Mouse (Mus musculus): ENCODE measurements at regions not wholly inside any gene's neighbourhood (a gene's known extent, or its start where the extent isn't known, plus 50 kb on each side); places are given as distances from the start of the nearest gene placed in this dataset.

DNA sequence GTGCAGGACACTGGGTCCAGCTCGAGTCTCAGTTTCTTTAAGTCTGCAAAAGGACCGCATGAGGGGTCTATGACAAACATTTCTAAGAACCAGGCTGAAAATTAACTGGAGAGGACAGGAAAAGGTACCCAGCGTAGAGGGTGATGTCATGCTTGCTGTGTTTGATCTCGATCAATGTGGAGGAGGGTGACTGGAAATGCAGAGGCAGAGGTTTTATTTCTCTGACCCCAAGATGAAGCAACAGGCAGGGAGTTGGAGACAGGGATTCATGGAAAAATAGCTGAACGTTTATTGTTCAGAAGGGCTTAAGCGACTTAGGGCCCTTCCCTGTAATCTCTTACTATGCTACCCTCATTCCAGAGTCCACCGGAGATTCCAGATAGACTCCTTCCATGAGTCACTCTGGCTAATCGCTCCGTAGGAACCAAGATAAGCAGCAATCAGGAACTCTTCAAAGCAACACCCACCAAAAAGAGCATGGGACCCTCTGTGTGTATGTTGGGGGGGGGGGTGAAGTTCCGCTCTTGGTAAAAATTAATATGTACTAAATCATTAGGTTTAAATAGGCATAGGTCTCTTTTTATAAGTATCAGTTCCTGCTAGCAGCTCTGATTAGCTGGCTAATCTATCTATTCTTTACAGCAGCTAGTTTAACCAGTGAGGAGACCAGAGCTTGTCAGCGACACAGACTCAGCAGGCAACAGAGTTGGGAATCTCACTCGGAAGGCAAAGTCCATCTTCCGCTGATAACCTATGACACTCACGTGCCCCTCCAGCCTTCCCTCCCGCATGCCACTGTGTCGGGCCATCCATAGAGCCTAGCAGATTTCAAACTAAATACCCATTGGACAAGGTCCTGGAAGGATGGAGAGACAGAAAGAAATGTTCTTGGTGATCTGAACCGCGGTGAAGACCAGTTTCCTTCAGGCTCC is 146.3 kb downstream of the Maf start:
- Histone ChIP-seq H3K36me3 (ENCODE audit: control insufficient read depth, insufficient read depth, low read length) (no peaks in the 10 kb centered on the region), H3K4me3 (ENCODE audit: low read depth, low read length) (no peak overlapping the region), H3K27me3 (replicated peaks; ENCODE audit: control insufficient read depth, insufficient read depth, low read length) (no peaks in the 10 kb centered on the region), H3K9me3 (ENCODE audit: control insufficient read depth, low read length) (no peaks in the 10 kb centered on the region), H3K4me1 (replicated peaks; ENCODE audit: control insufficient read depth, insufficient read depth, low read length) (peaks cover 6% of the 10 kb centered on the region; the same call in 1 of the 2 replicates), H3K27ac (ENCODE audit: low read depth, low read length) (peak overlapping the region; percentile 30; the same call in 1 of the 2 replicates), H3K9ac (ENCODE audit: low read depth, low read length) (no peak overlapping the region), H3K4me2 (0 out of 2 replicates have a peak overlapping the region, but pooled peaks have one; percentile 21)
- ATAC-seq (replicated peaks; ENCODE audit: low FRiP score) (peak; percentile 72), DNase-seq (ENCODE audit: low spot score) (no peak)
- WGBS = 34% methylated on average over 18 of the region's 18 CpGs

DNA sequence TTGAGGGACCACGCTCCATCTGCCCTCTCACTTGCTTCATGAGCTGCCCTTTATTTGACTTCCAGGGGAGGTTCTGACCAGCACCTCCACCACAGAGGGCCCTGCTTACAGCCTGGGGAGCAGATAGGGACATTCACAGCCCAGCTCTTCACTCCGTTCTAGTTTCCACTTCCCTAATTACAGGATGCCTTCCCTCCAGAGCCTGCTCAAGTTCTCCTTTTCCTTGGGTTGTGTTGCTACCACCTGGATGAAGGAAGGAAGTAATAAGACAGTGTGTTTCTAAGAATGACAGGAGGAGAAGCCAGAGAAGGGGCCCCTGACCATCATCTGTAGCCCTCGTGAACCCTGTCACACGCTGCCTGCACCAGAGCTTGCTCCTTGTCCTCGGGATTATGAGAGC is 152.1 kb downstream of the Maf start:
- WGBS = 43% methylated on average over 5 of the region's 5 CpGs
- no peak for ATAC-seq (replicated peaks; ENCODE audit: low FRiP score)

DNA sequence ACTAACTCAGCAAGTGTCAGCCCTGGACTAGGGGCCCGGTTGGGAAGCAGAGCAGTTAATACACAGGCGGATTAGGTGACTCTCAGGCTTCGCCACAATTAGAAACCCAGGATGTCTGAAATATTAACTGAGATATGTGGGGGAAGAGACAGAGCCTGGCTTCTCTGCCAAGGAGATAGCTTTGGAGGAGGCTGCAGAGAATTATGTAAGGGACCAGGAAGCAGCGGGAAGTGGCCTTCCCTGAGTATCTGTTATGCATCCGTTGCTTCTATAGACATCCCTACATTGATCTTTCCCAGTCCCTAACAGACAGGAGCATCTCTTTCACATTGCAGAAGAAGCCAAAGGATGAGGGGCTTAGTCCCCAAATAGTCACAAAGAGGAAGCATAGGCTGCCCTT is 153.4 kb downstream of the Maf start:
- Histone ChIP-seq H3K4me1 (replicated peaks; ENCODE audit: control insufficient read depth, insufficient read depth, low read length) (no peaks in the 10 kb centered on the region), H3K4me2 (no peak overlapping the region), H3K27me3 (replicated peaks; ENCODE audit: control insufficient read depth, insufficient read depth, low read length) (no peaks in the 10 kb centered on the region), H3K27ac (ENCODE audit: low read depth, low read length) (no peak overlapping the region), H3K36me3 (ENCODE audit: control insufficient read depth, insufficient read depth, low read length) (no peaks in the 10 kb centered on the region), H3K9me3 (ENCODE audit: control insufficient read depth, low read length) (no peaks in the 10 kb centered on the region), H3K9ac (ENCODE audit: low read depth, low read length) (no peak overlapping the region), H3K4me3 (ENCODE audit: low read depth, low read length) (no peak overlapping the region)
- WGBS = 73% methylated on average over 5 of the region's 5 CpGs
- DNase-seq (ENCODE audit: low spot score) = no peak
- no peak for ATAC-seq (replicated peaks; ENCODE audit: low FRiP score)

More for the DNA sequence above, 152.1 kb downstream of the Maf start:
- Histone ChIP-seq H3K27ac (ENCODE audit: low read depth, low read length) (no peak overlapping the region), H3K4me1 (replicated peaks; ENCODE audit: control insufficient read depth, insufficient read depth, low read length) (no peaks in the 10 kb centered on the region), H3K9me3 (ENCODE audit: control insufficient read depth, low read length) (no peaks in the 10 kb centered on the region), H3K4me3 (ENCODE audit: low read depth, low read length) (no peak overlapping the region), H3K27me3 (replicated peaks; ENCODE audit: control insufficient read depth, insufficient read depth, low read length) (no peaks in the 10 kb centered on the region), H3K9ac (ENCODE audit: low read depth, low read length) (no peak overlapping the region), H3K36me3 (ENCODE audit: control insufficient read depth, insufficient read depth, low read length) (no peaks in the 10 kb centered on the region), H3K4me2 (no peak overlapping the region)
- no peak for DNase-seq (ENCODE audit: low spot score)

DNA sequence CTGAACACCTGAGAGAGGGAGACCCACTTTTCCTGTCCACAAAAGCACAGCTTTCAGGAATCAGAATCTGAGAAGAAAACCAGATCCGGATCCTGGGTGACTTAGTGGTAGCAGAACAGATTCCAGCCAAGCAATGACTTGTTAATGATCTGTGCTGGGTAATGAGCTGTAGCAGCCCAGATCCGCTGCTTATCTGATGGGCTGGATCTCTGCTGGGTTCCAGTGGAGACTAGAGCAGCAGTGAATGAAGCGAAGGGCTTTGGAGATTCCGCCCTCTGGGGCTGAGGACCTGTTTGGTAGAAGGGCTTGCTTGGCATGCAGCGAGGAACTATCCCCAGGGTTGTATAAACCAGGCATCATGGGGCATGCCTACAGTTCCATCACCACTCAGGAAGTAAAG is 156.3 kb downstream of the Maf start:
- H3K27ac ChIP-seq (ENCODE audit: low read depth, low read length) = no peak overlapping the region
- H3K36me3 ChIP-seq (ENCODE audit: control insufficient read depth, insufficient read depth, low read length) = no peaks in the 10 kb centered on the region
- H3K4me1 ChIP-seq (replicated peaks; ENCODE audit: control insufficient read depth, insufficient read depth, low read length) = no peaks in the 10 kb centered on the region
- no peak overlapping the region for H3K9ac ChIP-seq (ENCODE audit: low read depth, low read length)
- H3K27me3 ChIP-seq (replicated peaks; ENCODE audit: control insufficient read depth, insufficient read depth, low read length) = no peaks in the 10 kb centered on the region
- WGBS = 75% methylated on average over 5 of the region's 5 CpGs
- H3K4me2 ChIP-seq = no peak overlapping the region
- DNase-seq (ENCODE audit: low spot score) (no peak), ATAC-seq (replicated peaks; ENCODE audit: low FRiP score) (no peak)
- H3K9me3 ChIP-seq (ENCODE audit: control insufficient read depth, low read length) = no peaks in the 10 kb centered on the region
- H3K4me3 ChIP-seq (ENCODE audit: low read depth, low read length) = no peak overlapping the region

DNA sequence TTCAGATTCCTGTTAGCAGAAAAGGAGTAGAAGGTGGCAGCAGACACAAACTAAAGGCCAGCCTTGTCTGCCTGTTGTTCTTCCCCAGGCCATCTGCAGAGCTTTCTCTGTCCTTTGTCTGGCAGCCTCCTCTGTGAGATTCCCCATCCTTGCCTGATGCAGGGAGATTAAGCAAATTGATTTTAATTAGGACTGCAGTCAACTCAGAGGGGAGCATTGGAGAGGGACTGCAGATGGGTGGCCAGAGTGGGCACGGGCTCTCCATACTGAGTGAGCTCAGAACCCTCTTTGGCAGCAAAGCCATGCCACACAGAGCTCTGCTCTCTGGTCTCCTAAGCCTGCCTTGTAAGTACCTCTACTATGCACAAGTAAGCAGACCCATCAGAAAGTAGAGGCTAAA is 158.5 kb downstream of the Maf start:
- H3K4me1 ChIP-seq (replicated peaks; ENCODE audit: control insufficient read depth, insufficient read depth, low read length) = no peaks in the 10 kb centered on the region
- no peak overlapping the region for H3K4me3 ChIP-seq (ENCODE audit: low read depth, low read length)
- H3K27ac ChIP-seq (ENCODE audit: low read depth, low read length) = no peak overlapping the region
- no peaks in the 10 kb centered on the region for H3K27me3 ChIP-seq (replicated peaks; ENCODE audit: control insufficient read depth, insufficient read depth, low read length)
- no peaks in the 10 kb centered on the region for H3K9me3 ChIP-seq (ENCODE audit: control insufficient read depth, low read length)
- H3K4me2 ChIP-seq = no peak overlapping the region
- H3K9ac ChIP-seq (ENCODE audit: low read depth, low read length) = no peak overlapping the region
- no peak for DNase-seq (ENCODE audit: low spot score)
- H3K36me3 ChIP-seq (ENCODE audit: control insufficient read depth, insufficient read depth, low read length) = no peaks in the 10 kb centered on the region
- 79% methylated on average over 1 of the region's 1 CpGs for WGBS
- no peak for ATAC-seq (replicated peaks; ENCODE audit: low FRiP score)

DNA sequence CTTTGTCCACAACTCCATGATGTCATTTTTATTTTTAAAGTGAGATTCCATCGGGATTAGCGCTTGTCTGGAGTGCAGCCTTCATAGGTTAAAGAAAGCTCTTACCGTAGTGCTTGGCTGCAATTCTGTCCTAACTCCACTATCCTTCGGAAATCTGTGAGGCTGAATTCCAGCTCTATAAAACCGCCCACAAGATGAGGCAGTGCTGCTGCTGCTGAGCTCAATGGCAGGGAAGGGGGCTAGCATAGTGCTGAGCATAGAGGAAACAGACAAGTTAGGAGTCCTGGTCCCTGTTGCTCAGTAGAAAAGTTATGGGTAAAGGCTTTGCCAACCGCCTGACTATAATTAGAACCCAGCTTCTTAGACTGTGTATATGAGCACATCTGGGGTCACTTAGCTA is 163.5 kb downstream of the Maf start:
- ATAC-seq (replicated peaks; ENCODE audit: low FRiP score) (no peak), DNase-seq (ENCODE audit: low spot score) (no peak)
- 65% methylated on average over 6 of the region's 6 CpGs for WGBS
- Histone ChIP-seq H3K4me1 (replicated peaks; ENCODE audit: control insufficient read depth, insufficient read depth, low read length) (peaks cover 3% of the 10 kb centered on the region; the same call in 1 of the 2 replicates), H3K4me2 (no peak overlapping the region), H3K4me3 (ENCODE audit: low read depth, low read length) (no peak overlapping the region), H3K9ac (ENCODE audit: low read depth, low read length) (no peak overlapping the region), H3K36me3 (ENCODE audit: control insufficient read depth, insufficient read depth, low read length) (no peaks in the 10 kb centered on the region), H3K27me3 (replicated peaks; ENCODE audit: control insufficient read depth, insufficient read depth, low read length) (no peaks in the 10 kb centered on the region), H3K9me3 (ENCODE audit: control insufficient read depth, low read length) (no peaks in the 10 kb centered on the region), H3K27ac (ENCODE audit: low read depth, low read length) (no peak overlapping the region)

DNA sequence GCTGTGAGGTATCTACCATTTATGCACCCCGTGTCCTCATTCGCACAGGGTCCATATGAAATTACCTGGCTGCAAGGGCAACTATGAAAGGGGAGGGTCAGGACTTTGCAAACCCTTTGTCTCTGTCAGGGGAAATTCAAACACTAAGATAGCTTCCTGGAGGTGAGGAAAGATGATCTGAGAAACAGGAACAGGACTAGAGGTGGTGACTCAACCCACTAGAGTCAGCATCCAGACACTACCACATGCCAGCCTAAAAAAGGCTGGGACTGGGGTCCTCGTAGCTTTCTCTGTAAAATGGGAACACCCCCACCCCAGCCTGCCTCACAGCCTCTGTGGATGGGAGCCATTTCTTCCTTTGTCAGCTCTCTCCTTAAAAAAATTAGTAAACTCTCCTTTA is 164.7 kb downstream of the Maf start:
- 78% methylated on average over 3 of the region's 3 CpGs for WGBS
- Histone ChIP-seq H3K36me3 (ENCODE audit: control insufficient read depth, insufficient read depth, low read length) (no peaks in the 10 kb centered on the region), H3K27ac (ENCODE audit: low read depth, low read length) (no peak overlapping the region), H3K27me3 (replicated peaks; ENCODE audit: control insufficient read depth, insufficient read depth, low read length) (no peaks in the 10 kb centered on the region), H3K4me1 (replicated peaks; ENCODE audit: control insufficient read depth, insufficient read depth, low read length) (peaks cover 9% of the 10 kb centered on the region), H3K4me3 (ENCODE audit: low read depth, low read length) (no peak overlapping the region), H3K4me2 (no peak overlapping the region), H3K9me3 (ENCODE audit: control insufficient read depth, low read length) (no peaks in the 10 kb centered on the region), H3K9ac (ENCODE audit: low read depth, low read length) (no peak overlapping the region)
- ATAC-seq (replicated peaks; ENCODE audit: low FRiP score) = no peak
- no peak for DNase-seq (ENCODE audit: low spot score)

DNA sequence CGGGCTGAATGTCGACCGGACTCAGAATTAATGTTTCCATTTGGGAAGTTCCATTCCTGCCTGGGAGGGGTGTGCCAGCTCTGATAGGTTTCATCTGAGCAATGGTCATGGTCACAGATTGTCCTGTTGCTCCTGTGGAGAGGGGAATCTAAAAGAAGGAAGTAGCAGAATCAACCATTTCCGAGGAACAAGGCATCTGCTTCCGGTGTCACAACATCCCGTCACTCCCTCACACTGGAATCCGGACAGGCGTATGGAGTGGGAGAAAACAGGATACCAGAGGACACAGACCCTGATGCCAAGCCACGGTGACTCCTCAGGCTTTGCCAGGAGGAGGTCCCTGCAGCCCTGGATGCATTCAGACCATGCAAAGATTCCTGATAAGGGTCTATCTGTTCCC is 168.0 kb downstream of the Maf start:
- Histone ChIP-seq H3K9me3 (ENCODE audit: control insufficient read depth, low read length) (no peaks in the 10 kb centered on the region), H3K4me2 (no peak overlapping the region), H3K36me3 (ENCODE audit: control insufficient read depth, insufficient read depth, low read length) (no peaks in the 10 kb centered on the region), H3K9ac (ENCODE audit: low read depth, low read length) (no peak overlapping the region), H3K27ac (ENCODE audit: low read depth, low read length) (no peak overlapping the region), H3K4me1 (replicated peaks; ENCODE audit: control insufficient read depth, insufficient read depth, low read length) (peaks cover 9% of the 10 kb centered on the region), H3K4me3 (ENCODE audit: low read depth, low read length) (no peak overlapping the region), H3K27me3 (replicated peaks; ENCODE audit: control insufficient read depth, insufficient read depth, low read length) (no peaks in the 10 kb centered on the region)
- 42% methylated on average over 9 of the region's 9 CpGs for WGBS
- ATAC-seq (replicated peaks; ENCODE audit: low FRiP score) (no peak), DNase-seq (ENCODE audit: low spot score) (no peak)

DNA sequence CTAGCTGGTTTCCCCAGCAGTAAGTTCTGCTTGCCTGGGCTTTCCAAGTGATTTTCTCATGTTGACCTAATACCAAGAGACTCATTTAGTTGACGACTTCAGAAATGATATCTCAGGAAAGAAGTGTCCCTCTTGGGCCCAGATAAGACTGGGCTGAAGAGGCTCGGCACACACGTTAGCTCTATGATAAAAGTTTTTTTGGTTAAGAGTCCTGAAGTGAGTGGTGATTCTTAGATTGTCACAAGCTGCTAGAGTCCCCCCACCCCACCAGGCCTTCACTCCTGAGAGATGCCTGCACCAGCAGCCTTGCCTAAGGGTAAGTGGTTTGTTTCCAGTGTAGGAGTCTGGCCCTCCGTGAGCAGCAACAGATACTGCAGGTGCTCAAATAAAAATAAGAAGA is 169.4 kb downstream of the Maf start:
- ATAC-seq (replicated peaks; ENCODE audit: low FRiP score) (peak; percentile 79), DNase-seq (ENCODE audit: low spot score) (no peak)
- Histone ChIP-seq H3K9ac (ENCODE audit: low read depth, low read length) (no peak overlapping the region), H3K27ac (ENCODE audit: low read depth, low read length) (no peak overlapping the region), H3K9me3 (ENCODE audit: control insufficient read depth, low read length) (no peaks in the 10 kb centered on the region), H3K4me1 (replicated peaks; ENCODE audit: control insufficient read depth, insufficient read depth, low read length) (peaks cover 9% of the 10 kb centered on the region), H3K4me3 (ENCODE audit: low read depth, low read length) (no peak overlapping the region), H3K27me3 (replicated peaks; ENCODE audit: control insufficient read depth, insufficient read depth, low read length) (no peaks in the 10 kb centered on the region), H3K36me3 (ENCODE audit: control insufficient read depth, insufficient read depth, low read length) (no peaks in the 10 kb centered on the region), H3K4me2 (no peak overlapping the region)
- WGBS = 30% methylated on average over 4 of the region's 4 CpGs

All from liver, embryonic 11.5 days (tissue).